Mouse (Mus musculus) urinary bladder, postnatal 4 days (tissue): ENCODE data around the gene Itga6.
"Not testable (repeated sequence)": the region's sequence is repeated elsewhere in the genome, so short reads cannot be mapped to it uniquely, and the experiment has no call there.

Source experiments
- DNase-seq, 2 experiments: peaks; one replicate each; pipeline ENCODE4 v3.0.0; 2021 to 2022; ENCODE audit warnings: low spot score in 2 of 2

Gene Itga6

GRCm38 (mm10) chr2:71891536-71891935 lies 146.1 kb downstream of the Itga6 start:
- no peak for DNase-seq

DNA sequence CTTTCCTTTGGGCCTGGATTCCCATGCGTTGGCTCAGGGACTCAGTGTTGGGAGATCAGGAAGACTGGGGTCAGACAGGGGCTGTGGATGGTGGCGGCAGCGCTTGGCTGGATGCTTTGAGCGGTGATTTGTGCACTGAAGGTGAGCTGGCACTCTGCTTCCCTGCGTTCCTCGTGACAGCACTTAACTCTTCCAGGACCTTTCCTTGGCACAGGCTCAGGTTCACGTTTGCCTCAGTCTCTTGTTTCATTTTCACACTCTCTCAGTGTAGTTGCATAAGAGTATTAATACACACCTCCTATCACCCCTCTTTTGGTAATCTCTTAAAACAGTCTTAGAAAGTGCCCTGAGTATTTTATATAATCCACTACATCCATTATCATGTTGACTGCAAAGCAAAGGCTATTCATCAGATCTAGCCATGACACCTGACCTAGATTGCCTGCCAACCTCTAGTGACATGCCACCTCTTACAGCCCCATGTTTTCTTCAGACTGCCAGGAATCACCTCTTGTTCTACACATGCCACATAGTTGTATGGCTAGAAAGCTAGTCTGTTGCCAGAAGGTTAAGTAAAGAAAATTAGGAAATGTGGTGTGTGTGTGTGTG lies 147.4 kb downstream of the Itga6 start:
- no peak for DNase-seq

GRCm38 (mm10) chr2:71895596-71896286 lies 150.3 kb downstream of the Itga6 start:
- no peak for DNase-seq

DNA sequence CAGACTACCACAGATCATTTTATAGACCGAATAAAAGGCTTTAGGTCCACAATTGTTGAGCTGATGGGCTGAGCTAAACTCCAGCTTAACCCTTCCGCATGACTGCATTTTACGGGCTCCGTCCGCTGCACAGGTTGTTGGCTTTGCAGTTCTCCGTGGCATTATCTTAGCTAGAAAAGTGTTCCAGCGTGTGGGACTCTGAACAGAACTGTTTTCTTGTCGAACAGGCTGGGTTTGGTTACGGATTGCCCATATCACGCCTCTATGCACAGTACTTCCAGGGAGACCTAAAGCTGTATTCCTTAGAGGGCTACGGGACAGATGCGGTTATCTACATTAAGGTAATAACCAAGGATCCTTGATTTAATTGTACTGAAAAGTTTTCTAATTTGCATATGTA lies 152.0 kb downstream of the Itga6 start:
- no peak for DNase-seq

GRCm38 (mm10) chr2:71898335-71898856 lies 153.0 kb downstream of the Itga6 start:
- DNase-seq, result no peak

DNA sequence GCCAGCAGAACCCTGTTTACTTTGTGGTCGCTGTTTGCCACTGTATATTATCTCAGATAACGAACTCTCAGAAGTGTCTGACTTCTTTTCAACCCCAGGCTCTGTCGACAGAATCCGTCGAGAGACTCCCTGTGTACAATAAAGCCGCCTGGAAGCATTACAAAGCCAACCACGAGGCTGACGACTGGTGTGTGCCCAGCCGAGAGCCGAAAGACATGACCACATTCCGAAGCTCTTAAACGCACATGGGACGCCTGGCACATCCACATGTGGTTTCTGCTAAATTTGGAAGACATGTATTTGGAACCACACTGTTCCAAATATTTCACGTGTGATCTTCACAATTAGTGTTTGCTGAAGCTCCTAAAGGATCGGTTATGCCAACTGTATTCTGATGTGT lies 154.5 kb downstream of the Itga6 start:
- DNase-seq, result no peak

- no peak for DNase-seq
Observed at GRCm38 (mm10) chr2:71905154-71905553, 159.7 kb downstream of the Itga6 start.

- DNase-seq, result not testable (repeated sequence)
Observed at GRCm38 (mm10) chr2:71906356-71906755, 160.9 kb downstream of the Itga6 start.
